Mouse (Mus musculus): ENCODE data around the gene Tmem160.

DNA sequence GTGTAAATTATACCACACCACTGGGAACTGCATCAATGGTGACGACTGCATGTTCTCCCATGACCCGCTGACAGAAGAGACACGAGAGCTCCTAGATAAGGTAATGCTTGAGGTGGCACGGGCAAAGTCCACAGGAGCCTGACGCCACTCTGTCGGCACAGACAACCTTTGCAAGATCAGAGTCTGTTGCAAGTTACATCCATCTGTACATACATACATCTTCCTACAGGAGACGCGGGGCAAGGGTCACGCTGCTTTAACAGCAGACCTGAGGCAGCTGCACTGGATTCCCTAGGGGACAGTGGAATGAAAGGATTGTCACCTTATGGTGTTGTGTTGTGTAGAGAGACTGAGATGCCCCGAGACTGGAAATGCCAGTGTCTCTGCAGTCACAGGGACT is 26.9 kb upstream of the Tmem160 start:
- TF ChIP-seq CTCF (IDR thresholded peaks at IDR 0.05; ENCODE audit: control insufficient read depth, insufficient read depth, insufficient read length) (no peak), FOSL1 (IDR thresholded peaks at IDR 0.05; ENCODE audit: insufficient read depth, low read length, poor library complexity, severe bottlenecking) (no peak), MYOG (IDR thresholded peaks at IDR 0.05; ENCODE audit: control insufficient read depth, extremely low read depth, insufficient read length) (no peak)
